Mouse (Mus musculus) liver, adult 2 months (tissue): ENCODE results near the gene Hbq1a. TPM values are rescaled to one million over a fixed set of nuclear protein-coding genes. Genes with fewer than 3 reads are reported as not detected.

ENCODE experiments used
- DNase-seq: peaks from one replicate; pipeline ENCODE4 v3.0.0-alpha.2; 2011; ENCODE audit warnings: low read depth, low spot score; ENCODE audit errors: extremely low read depth
- H3K27ac ChIP-seq: fragments of 200-500 bp; replicated peaks from 2 replicates; pipeline ENCODE4 v1.5.1; 2012; ENCODE audit warnings: low read depth, mild to moderate bottlenecking, control low read depth, inconsistent platforms, low read length; ENCODE audit not compliant: insufficient read depth
- H3K27me3 ChIP-seq: fragments of 200-500 bp; 2 replicates; pipeline ENCODE4 v1.6.1; 2012; ENCODE audit warnings: mild to moderate bottlenecking, moderate library complexity, low read length, inconsistent platforms; ENCODE audit not compliant: control insufficient read depth, insufficient read depth
- H3K36me3 ChIP-seq: fragments of 200-500 bp; 2 replicates; pipeline ENCODE4 v1.6.1; 2012; ENCODE audit warnings: low read length, inconsistent platforms; ENCODE audit not compliant: control insufficient read depth, insufficient read depth
- H3K4me1 ChIP-seq: fragments of 200-500 bp; 2 replicates; pipeline ENCODE4 v1.6.1; 2011; ENCODE audit warnings: low read length; ENCODE audit not compliant: control insufficient read depth, insufficient read depth
- H3K4me3 ChIP-seq: fragments of 200-500 bp; 2 replicates; pipeline ENCODE4 v1.5.1; 2011; ENCODE audit warnings: low read depth, mild to moderate bottlenecking, control low read depth, low read length, moderate library complexity; ENCODE audit not compliant: insufficient read depth
- H3K79me2 ChIP-seq: fragments of 200-500 bp; 2 replicates; pipeline ENCODE4 v1.6.1; 2012; ENCODE audit warnings: inconsistent platforms, mild to moderate bottlenecking, low read length, moderate library complexity; ENCODE audit not compliant: control insufficient read depth, insufficient read depth
- H3K9ac ChIP-seq: fragments of 200-500 bp; 2 replicates; pipeline ENCODE4 v1.6.1; 2012; ENCODE audit warnings: low read depth, mild to moderate bottlenecking, control low read depth, inconsistent platforms, low read length
- CTCF ChIP-seq: fragments of 200-500 bp; IDR thresholded peaks from 2 replicates; pipeline ENCODE4 v1.5.1; 2011; ENCODE audit warnings: low read depth, low read length, control low read depth
- POLR2A ChIP-seq: fragments of 200-500 bp; IDR thresholded peaks from 2 replicates; pipeline ENCODE4 v1.6.1; 2011; ENCODE audit warnings: low read length, control low read depth; ENCODE audit not compliant: insufficient read depth; ENCODE audit errors: extremely low read depth
- WGBS: fragments of 180-500 bp; shearing (Covaris S2); methylation state at CpG from one replicate; pipeline ENCODE4 v1.1.7; 2018; 5-methylcytosine and 5-hydroxymethylcytosine counted together
- polyA plus RNA-seq: library from polyadenylated mRNA; depleted of rRNA; stranded (reverse); fragments of >200 nt; gene quantifications from 2 replicates; pipeline ENCODE4 v1.2.3, GENCODE M21; 2012
- total RNA-seq: library from RNA; depleted of rRNA; stranded (reverse); fragments of >200 nt; gene quantifications from 2 replicates; pipeline ENCODE4 v1.2.3, GENCODE M21; 2014

Gene Hbq1a
- total and polyA plus RNA-seq, 2 experiments, result 0.46 TPM; not detected in 1

GRCm38 (mm10) chr11:32268952-32269351 lies 30.9 kb upstream of the Hbq1a start:
- no peak overlapping the region for H3K4me3 ChIP-seq
- 83% methylated on average over 5 of the region's 5 CpGs for WGBS
- no peak overlapping the region for H3K9ac ChIP-seq
- H3K4me1 ChIP-seq, result no peaks in the 10 kb centered on the region; the same call in 1 of the 2 replicates
- no peak for DNase-seq
- H3K27me3 ChIP-seq, result no peaks in the 10 kb centered on the region
- H3K36me3 ChIP-seq, result no peaks in the 10 kb centered on the region
- peaks cover 9% of the 10 kb centered on the region; the same call in 1 of the 2 replicates for H3K79me2 ChIP-seq
- H3K27ac ChIP-seq, result no peak overlapping the region
- TF ChIP-seq POLR2A, result no peak
- no peak for TF ChIP-seq CTCF

DNA sequence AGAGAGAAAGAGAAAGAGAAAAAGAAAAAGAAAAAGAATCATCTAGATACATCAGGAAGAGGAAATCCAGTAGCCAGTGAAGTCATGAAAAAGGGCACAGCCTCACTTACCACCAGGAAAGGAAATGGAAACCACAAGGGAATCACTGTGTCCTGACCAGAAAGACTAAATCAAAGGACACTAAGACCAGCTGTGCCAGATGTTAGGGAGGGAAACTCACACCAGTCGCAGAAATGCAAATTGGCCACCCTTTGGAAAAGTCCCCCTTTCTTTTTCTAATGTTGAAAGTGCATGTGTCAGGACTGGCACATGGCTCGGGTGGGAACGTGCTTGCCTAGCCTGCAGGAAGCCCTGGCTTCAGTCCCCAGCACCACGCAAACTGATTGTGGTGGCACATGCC lies 28.7 kb upstream of the Hbq1a start:
- WGBS, result 57% methylated on average over 4 of the region's 4 CpGs
- H3K79me2 ChIP-seq, result peaks cover 5% of the 10 kb centered on the region; the same call in 1 of the 2 replicates
- DNase-seq, result no peak
- H3K36me3 ChIP-seq, result no peaks in the 10 kb centered on the region
- H3K4me3 ChIP-seq, result no peak overlapping the region
- H3K27me3 ChIP-seq, result no peaks in the 10 kb centered on the region
- TF ChIP-seq POLR2A, result no peak
- no peak for TF ChIP-seq CTCF
- H3K4me1 ChIP-seq, result no peaks in the 10 kb centered on the region; the same call in 1 of the 2 replicates
- no peak overlapping the region for H3K9ac ChIP-seq
- no peak overlapping the region for H3K27ac ChIP-seq

DNA sequence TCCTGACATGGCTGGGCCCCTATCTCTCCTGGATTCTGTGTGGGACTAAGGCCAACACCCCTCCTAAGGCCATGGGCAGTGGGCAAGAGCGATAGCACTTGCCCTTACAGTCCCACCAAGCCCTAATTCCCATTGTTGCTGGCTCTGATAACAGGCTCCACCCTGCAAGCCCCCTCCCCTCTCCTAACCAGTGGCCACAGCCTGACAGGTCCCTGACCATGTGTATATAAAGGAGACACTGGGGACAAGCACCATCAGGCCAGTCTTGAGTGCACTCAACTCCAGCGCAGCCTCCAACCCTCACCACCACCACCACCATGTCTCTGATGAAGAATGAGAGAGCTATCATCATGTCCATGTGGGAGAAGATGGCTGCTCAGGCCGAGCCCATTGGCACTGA lies 23.5 kb upstream of the Hbq1a start, which contains the start of gene Hba-x:
Gene Hba-x, plus strand, starts transcription at position 54 of the 400 bp plus-strand sequence.
- TF ChIP-seq CTCF, result no peak
- TF ChIP-seq POLR2A, result no peak
- H3K36me3 ChIP-seq, result no peaks in the 10 kb centered on the region
- WGBS, result 75% methylated on average over 3 of the region's 3 CpGs
- H3K4me3 ChIP-seq, result no peak within 1 kb of the TSS
- H3K27me3 ChIP-seq, result 0 out of 2 replicates have a peak, but pooled peaks cover 2% of the 10 kb centered on the region
- no peak for DNase-seq
- no peak within 1 kb of the TSS for H3K9ac ChIP-seq
- H3K27ac ChIP-seq, result no peak within 1 kb of the TSS
- no peaks in the 10 kb centered on the region for H3K79me2 ChIP-seq
- H3K4me1 ChIP-seq, result no peaks in the 10 kb centered on the region

DNA sequence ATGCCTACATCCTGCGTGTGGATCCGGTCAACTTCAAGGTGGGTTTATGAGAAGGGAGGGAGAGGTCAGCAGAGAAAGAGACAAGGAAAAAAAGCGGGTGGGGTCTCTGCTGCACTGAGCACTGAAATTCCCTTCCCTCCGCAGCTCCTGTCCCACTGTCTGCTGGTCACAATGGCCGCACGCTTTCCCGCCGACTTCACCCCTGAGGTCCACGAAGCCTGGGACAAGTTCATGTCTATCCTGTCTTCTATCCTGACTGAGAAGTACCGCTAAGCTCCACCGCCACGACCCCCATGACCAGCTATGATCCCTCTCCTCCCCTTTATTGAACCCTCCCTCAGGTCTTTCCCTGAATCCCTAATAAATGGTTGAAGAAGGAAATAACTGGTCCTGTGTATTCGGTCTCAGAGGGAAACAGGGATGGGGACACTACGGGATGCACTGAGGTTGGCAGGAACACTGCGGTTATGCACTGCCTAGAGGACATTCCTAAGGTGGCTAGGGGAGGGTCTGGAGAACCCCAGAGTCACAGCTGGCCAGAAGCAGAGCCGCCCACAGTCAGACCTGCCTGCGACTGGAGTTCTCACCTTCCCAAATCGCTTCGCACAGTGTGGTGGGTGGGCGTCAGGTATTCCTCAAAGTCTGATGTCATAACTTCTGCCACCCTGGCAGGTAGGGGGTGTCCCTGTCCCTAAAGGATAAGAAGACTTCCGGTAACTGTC lies 22.0 kb upstream of the Hbq1a start:
- DNase-seq, result no peak
- Histone ChIP-seq H3K27ac (no peak overlapping the region), H3K4me3 (no peak overlapping the region), H3K9ac (no peak overlapping the region), H3K27me3 (0 out of 2 replicates have a peak, but pooled peaks cover 2% of the 10 kb centered on the region), H3K36me3 (no peaks in the 10 kb centered on the region), H3K4me1 (no peaks in the 10 kb centered on the region), H3K79me2 (no peaks in the 10 kb centered on the region)
- TF ChIP-seq POLR2A, result no peak
- no peak for TF ChIP-seq CTCF
- 57% methylated on average over 21 of the region's 21 CpGs for WGBS

DNA sequence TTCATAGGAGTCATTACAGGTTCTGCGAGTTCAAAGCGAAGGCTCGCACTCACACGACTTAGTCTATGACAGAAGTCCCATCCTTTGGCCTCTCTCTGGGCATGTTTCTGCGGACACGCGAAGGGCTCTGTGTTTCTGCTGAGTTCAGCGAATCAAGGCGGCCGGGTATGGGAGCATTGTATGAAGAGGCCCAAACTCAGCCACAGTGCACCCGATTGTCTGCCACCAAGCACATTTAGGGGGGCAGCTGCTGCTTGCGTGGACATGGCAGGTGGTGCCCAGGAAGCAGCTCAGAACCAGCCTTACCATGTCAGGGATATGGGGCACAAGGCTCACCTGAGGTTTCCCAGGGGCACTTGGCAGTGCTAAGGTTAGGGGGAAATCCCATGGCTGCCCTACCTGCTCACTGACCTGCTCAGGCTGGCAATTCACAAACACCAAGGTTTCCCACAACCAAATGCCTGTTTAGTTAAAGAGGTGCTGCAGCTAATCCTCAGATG lies 21.4 kb upstream of the Hbq1a start:
- WGBS, result 78% methylated on average over 12 of the region's 12 CpGs
- no peaks in the 10 kb centered on the region for H3K79me2 ChIP-seq
- H3K9ac ChIP-seq, result no peak overlapping the region
- H3K4me3 ChIP-seq, result no peak overlapping the region
- no peak overlapping the region for H3K27ac ChIP-seq
- H3K36me3 ChIP-seq, result no peaks in the 10 kb centered on the region
- no peaks in the 10 kb centered on the region for H3K4me1 ChIP-seq
- H3K27me3 ChIP-seq, result 0 out of 2 replicates have a peak, but pooled peaks cover 2% of the 10 kb centered on the region
- no peak for DNase-seq
- TF ChIP-seq POLR2A (no peak), CTCF (no peak)

GRCm38 (mm10) chr11:32280646-32281045 lies 19.2 kb upstream of the Hbq1a start:
- Histone ChIP-seq H3K36me3 (no peaks in the 10 kb centered on the region), H3K9ac (no peak overlapping the region), H3K27ac (no peak overlapping the region), H3K4me1 (no peaks in the 10 kb centered on the region), H3K4me3 (no peak overlapping the region), H3K27me3 (0 out of 2 replicates have a peak, but pooled peaks cover 2% of the 10 kb centered on the region), H3K79me2 (no peaks in the 10 kb centered on the region)
- DNase-seq, result no peak
- 79% methylated on average over 2 of the region's 2 CpGs for WGBS
- TF ChIP-seq POLR2A (no peak), CTCF (no peak)
